Mouse (Mus musculus): ENCODE data around the gene Wdr66.
A peak's percentile ranks its signal among the peaks of the same experiment; 100 is the strongest.

Gene Wdr66

DNA sequence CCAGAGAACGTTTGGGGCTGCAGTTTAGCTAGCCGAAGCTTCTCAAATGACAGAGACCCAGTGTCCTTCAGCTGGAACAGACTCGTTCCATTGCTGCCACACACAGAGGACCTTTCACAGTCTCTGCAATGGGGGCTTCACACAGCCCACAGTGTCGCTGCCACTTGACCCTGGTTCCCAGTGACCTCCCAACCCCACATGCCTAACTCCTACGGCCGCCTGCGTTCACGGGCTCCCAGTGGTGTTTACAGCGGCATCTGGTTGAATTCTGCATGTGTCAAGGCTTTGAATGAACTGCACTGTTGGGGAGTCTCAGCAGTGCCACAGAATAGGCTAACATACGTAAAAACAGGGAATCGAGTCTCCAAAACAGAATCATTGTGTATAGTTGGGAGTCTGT, 19.0 kb downstream of the Wdr66 start:
- no peak for DNase-seq (ENCODE audit: low spot score in 2 of 2)

DNA sequence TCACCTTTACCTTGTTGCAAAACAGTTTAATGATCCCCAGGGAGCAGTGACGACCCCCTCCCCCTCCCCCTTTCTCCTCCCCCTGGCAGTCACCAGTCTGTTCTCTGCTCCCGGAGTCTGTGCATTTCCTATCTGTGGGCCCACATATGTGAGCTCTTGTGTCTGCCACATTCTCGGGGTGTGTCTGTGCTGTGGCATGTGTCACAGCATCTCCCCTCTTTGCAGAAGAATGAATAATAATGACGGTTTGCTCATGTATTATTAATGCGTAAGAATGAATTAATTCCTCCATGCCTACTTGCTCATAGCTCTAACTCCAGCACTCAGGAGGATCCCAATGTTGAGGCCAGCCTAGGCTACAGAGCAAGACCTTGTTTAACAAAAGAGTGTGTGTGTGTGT, 21.0 kb downstream of the Wdr66 start:
- DNase-seq (ENCODE audit: low spot score in 2 of 2) = no peak

DNA sequence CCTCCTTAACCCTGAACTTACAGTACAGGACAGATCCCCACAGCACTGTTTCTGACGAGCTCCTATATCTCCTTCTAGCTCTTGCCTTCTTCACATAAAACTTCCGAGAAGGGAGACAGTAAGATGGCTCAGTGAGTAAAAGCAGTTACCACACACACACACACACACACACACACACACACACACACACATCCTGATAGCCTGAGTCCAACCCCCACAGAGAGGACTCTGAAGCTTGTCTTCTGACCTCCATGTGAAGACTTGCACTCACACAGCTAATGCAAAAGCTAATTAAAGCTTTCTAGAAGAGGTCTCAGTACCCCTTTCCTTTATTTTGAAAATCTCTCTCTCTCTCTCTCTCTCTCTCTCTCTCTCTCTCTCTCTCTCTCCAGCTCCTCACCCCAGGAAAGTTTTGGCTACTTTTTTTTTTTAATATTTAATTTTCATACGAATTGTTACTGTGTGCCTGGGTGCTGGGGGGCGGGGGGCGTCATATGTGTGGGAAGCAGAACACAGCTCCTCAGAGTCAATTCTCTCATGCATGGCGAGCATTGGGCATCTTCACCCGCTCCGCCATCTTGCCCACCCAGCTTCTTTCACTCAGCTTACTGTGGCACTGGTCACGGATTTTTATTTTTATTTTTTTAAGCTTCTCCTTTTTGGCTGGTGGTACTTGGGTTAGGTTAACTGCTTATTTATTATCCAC, 24.9 kb downstream of the Wdr66 start:
- no peak for DNase-seq (ENCODE audit: low spot score in 2 of 2)

DNA sequence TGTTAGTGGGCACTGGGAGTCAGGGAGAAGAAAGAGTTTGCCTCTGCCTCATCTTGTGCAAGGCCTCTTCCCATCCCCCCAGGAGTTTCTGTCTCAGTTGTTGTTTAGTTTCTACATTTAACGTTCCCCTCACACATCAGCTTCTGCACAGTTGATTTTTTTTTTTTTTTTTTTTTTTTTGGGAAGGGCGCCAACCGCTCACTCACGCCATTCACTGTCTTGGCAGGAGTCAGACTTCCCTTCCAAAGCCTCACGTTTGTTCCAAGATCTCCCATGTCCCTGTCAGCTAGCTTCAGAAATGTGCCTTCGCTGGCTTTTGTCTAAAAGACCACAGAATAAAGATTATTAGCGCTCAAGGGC, 25.4 kb downstream of the Wdr66 start:
- DNase-seq (ENCODE audit: low spot score in 2 of 2) = no peak

DNA sequence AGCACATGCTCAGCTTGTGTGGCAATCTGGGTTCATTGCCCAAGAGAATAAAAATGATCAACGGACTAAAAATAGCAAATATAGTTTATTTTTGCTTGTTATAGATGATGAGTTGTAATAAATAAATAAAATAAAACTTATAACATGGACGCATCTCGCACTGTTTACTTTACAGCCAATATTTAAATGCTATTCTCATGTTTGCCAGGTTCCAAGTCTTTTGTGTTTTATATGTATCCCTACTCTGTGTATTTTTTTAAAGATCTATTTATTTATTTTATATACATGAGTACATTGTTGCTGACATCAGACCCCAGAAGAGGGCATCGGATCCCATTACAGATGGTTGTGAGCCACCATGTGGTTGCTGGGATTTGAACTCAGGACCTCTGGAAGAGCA, 25.8 kb downstream of the Wdr66 start:
- no peak for DNase-seq (ENCODE audit: low spot score in 2 of 2)

DNA sequence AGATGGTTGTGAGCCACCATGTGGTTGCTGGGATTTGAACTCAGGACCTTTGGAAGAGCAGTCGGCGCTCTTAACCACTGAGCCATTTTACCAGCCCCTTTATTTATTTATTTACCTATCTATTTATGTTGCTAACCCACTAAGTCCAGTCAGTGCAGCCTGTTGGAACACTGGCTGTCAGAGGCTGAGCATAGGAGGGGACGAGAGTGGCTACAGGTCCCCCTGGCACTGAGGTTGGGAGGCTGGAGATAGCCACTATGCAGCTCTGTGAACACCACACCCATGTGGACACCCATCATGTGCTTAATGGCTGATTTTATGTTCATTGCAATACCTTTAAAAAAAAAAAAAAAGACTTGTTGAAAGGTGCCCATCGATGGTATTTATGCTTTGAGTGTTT, 27.3 kb downstream of the Wdr66 start:
- no peak for DNase-seq (ENCODE audit: low spot score in 2 of 2)

DNA sequence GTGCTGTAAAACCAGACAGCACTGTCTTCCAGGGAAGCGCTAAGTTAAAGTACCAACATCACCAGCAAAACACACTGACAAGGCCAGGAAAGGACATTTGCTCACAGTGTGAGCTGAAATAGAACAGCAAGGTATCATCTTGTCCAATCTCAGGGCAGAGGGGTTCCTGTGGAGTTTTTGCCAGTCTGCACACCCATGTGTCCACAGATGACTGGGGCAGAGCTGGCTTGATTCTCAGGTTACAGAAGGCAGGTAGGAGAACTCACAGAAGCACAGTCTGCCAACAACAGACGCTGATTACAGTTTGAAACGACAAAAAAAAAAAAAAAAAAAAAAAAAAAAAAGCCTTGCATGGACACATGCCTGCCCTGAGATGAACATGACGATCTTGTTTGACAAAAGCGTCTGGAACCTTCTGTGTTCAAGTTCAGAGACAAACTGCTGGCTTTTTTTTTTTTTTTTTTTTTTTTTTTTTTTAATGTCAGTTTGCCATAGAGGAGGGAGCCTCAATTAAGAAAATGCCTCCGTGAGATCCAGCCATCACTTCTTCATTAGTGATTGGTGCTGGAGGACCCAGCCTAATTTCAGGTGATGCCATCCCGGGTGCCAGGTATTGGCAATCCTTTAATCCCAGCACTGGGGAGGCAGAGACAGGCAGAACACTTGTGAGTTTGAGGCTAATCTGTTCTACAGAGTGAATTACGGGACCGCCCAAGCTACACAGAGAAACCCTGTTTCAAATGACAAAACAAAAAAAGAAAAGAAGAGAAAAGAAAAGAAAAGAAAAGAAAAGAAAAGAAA, 29.6 kb downstream of the Wdr66 start:
- no peak for DNase-seq (ENCODE audit: low spot score in 2 of 2)

DNA sequence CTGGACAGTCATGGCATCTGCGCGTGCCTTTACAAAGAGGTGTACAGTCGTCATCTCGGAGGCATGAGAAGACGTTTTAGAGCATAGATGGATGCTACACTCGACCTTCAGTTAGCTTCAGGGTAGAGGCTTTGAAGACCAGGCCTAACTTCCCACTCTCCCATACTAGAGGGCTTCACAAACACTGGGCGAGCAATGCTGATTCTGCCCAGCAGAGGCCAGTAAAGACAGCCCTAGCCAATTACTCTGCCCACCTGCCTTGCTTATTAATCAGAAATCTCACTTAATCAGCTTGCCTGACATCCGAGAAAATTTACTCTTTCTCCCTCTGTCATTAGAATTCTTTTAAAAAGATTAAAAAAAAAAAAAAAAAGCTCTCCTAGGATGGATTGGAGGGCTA, 33.3 kb downstream of the Wdr66 start:
- peak; percentile 12 to 56 for DNase-seq (ENCODE audit: low spot score in 2 of 2)

DNA sequence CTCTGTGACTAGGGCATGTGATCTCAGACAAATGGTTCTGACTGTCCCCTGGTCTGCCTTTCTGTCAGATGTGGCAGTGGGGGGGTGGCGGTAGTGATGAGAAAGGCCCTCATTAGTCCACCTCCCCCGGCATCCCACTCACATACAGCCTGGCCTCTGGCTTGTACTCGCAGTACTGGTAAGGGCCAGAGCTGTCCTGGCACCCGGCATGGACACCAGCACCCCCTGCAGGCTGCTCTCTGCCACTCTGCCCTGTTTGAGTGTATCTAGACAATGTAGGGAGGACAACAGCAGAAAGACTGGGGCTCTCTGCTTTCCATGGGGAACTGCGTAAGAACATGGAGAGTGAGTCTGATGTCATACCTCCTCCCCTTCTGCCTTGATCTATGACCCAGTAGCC, 36.2 kb downstream of the Wdr66 start:
- peak in 1 of 2 experiments; percentile 57 for DNase-seq (ENCODE audit: low spot score in 2 of 2)

DNA sequence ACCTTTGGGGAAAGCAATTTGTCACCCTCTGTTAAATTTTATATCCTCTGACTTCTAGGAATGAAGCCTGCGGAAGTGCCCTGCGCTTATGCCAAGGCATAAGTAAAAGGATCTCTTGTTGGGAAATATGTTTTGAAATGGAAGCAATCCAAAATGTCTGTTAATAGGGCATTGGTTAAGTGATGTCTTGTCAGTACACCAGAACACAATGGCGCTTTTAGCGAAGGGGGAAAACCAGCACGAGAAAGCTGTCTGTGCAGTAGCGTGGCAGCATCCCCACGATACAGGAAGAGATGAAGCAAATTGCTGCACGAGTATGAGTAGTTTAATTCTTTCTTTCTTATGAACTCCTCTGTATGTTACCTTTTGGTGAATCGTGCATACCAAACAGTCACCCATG, 42.8 kb downstream of the Wdr66 start:
- no peak for DNase-seq (ENCODE audit: low spot score in 2 of 2)

DNA sequence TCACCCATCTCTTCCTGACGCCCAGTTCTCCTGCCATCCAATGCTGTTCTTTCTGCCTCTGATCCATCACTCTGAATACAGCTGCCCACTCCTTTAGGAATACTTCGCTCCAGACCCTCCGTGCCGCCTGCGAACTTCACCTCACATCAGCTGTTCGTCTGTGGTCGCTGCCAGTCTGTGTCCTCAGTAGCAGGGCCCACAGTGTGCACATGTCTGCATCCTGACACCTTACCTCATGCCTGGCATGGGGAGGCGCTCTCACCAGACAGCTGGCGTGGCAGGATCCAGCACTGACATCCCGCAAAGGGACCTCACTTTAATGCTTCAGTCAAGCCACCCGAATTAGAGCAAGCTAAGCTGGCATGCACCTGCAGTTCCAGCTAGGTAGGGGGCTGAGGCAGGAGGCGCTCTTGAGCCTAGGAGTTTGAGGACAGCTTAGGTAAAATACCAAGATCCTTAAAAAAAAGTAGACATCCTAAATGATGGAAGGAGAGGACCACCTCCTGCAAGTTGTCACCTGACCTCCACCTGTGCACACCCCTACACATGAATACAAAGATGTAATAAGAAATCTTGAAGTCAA, 44.4 kb downstream of the Wdr66 start:
- peak in 1 of 2 experiments; percentile 62 for DNase-seq (ENCODE audit: low spot score in 2 of 2)

DNA sequence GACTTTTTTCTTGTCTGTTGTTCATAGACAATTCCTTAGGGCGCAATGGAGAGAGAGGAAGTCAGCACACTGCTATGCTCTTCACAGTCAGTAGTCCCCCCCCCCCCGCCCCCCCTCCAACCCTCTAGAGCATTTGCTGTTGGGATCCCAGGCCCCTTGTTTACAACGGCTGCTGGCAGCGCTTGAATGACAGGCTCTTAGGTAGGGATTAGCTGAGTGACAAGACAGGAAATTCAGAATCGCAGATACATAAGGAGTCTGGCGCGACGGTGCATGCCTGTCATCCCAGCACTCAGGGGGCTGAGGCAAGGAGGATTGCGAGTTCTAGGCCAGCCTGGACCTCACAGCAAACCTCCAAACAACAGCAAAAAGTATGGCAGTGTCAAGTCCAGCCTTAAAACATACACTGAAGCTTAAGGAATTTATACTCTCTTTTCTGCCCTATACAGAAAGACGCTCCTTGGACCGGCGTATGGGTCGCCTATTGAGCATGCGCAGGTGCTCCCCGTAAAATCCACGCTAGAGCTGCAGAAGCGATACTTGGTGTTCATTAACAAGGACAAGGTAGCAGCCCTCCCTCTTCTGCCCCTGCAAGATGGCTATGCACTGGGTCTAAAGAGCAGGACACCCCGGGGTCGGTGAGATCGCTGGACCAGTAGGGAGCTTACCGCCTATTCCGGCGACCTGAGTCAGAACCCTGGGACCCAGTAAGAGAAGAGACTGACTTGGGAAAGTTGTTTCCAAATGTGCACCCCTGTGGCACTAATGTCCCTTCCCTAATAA, 45.3 kb downstream of the Wdr66 start:
- no peak for DNase-seq (ENCODE audit: low spot score in 2 of 2)

DNA sequence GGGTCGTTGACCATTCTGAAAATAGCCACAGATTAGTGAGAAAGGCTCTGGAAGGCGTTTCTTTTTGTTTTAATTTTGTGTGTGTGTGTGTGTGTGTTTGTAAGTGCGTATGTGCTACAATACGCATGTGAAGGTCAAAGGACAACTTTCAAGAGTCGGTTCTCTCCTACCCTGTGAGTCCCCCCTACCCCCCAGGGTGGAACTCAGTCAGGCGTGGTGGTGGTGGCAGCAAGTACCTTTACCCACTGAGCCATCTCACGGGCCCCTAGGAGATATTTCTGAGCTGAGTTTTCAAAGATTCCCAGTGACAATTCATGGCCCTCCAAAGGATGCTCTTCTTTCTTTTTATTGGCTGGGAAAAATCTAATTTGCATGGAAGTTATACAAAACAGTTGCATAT, 45.9 kb downstream of the Wdr66 start:
- DNase-seq (ENCODE audit: low spot score in 2 of 2) = no peak

DNA sequence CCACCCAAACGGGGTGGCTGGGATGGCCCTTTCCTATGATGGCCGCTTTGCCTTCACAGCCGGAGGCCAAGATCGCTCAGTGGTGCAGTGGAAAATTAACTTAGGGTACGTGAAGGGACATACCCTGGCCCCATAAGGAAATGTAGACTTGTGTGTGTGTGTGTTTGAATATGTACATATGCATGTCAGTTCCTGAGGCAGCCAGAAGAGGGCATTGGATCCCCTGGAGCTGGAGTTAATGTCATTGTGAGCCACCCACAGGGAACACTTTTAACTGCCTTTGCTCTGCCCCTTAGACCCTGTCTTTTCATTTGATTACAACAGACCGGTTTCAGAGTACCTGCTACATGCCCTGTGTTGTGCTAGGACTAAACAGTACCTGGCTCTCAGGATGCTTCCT, 46.6 kb downstream of the Wdr66 start:
- DNase-seq (ENCODE audit: low spot score in 2 of 2) = peak in 1 of 2 experiments; percentile 55

DNA sequence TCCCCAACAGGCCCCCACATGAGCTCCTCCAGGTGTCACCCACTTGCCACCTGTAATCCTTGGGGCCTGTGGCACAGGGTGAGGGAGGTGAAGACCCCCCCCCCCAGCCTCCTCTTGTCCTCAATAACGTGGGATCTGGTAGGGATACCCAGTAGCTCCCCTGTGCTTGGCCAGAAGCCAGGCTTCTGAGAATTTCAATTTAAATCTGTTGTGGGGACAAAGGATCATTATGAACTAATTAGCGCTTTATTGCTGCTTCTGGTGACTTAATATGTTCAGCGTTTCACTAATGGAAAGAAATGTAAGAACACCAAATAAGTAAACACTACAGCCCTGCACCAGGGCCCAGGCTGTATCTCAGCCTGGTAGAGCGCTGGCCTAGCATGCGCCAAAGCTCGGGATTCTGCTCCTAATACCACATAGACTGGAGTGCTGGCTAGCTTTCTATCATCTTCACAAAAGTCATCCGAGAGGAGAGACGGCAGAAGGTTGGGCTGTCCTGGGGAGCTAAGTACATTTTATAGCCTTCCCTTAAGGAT, 48.7 kb downstream of the Wdr66 start:
- no peak for DNase-seq (ENCODE audit: low spot score in 2 of 2)

DNA sequence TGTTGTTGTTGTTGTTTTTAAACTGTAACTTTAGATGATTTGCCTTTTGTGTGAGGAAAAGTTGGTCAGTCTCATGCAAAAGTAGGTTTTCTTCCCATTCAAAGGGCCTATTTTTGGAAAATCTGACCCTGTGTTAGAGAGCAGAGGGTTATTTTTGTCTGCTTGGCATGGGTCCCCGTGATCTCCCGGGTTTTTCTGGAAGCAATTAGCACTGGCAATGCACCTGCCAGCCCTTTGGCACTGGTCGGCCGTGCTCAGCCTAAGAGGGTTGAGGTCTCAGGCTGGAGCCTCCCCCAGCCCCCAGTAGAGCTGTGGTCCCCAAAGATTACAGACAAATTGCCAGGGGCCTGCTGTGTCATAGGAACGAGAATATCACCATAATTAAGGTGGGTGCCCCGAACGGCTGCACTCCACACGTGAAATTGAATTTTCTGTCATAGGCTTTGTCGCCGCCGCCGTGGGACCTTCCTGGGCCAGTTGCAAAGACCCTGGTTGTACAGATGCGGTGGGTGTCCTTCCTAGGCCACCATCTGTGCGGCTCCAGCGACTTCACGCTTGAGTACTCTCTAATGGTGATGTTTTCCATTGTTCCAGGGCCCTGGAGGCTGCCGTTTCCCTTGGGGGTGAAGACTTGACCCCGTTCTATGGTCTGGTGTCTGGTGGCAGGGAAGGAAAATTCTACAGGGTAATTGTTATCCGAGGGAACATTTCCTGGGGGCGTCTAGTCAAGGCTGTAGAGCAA, 50.0 kb downstream of the Wdr66 start:
- no peak for DNase-seq (ENCODE audit: low spot score in 2 of 2)

DNA sequence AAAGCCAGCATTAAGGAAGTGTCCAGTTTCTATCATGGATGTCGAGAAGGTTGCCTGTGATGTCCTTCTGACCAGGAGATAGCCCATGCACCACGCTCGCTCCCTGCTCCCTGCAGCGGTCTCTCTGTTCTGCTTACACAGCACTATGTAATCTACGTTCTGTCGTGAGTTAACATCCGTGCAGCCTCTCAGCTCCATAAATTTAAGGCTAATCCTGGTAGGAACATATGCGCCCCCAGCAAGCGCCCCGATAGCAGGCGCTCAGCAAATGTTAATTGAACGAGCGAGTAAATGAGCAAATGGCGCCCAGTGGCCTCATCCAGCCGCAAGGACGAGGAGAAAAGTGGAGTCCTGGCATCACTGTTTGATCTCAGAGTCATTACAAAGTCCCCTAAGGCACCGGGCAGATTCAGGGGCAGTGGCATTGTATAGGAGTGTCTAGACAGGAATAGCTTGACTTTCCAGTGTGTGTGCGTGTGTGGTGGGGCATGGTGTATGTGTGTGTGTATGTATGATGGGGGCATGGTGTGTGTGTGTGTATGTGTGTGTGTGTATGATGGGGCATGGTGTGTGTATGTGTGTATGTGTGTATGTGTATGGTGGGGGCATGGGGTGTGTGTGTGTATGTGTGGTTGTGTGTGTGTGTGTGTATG, 55.9 kb downstream of the Wdr66 start:
- DNase-seq (ENCODE audit: low spot score in 2 of 2) = no peak

DNA sequence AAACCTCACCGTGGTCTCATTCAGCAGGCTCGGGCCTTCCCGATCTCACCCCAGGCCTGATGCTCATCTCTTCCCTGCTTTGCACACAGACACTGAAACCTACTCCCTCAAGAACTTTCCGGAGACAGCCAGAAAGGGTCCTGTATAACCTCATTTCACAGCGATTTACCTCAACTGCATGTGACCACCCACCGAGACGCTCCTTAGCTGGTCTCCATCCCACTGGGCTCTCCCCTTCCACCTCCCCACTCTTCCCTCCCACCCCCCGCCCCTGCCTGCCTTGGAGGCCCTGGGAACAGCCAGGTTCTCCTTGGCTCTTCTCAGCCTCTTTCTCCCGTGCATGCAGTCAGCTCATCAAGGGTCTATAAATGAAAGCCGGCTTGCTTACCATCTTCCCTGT, 57.9 kb downstream of the Wdr66 start:
- DNase-seq (ENCODE audit: low spot score in 2 of 2) = no peak

DNA sequence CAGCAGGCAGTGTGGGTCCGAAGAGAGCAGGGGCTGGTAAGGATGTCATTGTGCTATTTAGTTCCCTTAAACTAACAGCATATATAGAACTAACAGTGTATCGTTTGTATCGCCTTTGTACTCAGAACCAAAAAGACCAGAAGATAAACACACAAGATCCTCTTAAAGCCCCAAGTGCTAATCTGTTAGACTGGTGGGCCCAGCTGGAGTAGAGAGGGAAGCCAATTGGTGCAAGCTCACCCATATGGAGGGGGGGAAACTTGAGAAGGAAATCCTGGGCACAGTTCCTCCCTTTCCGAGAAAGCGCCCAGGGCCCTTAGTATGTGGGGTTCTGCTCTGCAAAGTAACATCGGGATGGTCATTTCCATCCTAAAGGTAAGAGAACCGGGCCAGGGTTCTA, 58.3 kb downstream of the Wdr66 start:
- DNase-seq (ENCODE audit: low spot score in 2 of 2) = no peak

DNA sequence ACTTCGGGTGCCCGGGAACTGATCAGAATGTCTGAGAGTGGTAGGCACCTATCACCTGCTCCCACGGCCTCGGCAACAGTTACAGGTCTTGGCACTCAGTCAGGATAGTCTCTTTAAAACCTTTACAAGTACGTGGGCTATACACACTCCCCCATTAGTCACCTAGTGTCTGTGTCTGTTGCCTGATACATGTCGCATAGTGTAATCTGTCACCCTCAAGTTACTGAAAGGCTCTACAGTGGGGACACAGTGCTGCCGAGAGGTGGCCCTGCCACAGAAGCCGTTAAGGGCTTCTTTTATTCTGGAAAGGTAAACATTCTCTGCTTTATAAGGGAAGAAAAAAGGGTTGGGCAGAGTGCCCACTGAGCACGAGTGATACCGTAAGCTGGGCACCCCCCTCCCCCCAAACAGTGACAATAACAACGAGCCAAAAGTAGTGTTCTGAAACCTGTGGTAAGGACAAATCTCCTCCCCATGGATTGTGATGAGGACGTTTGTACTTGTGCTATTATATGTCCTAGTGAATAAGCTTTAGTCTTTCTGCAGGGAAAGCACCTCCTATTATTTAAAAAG, 61.2 kb downstream of the Wdr66 start:
- DNase-seq (ENCODE audit: low spot score in 2 of 2) = no peak
